Mouse (Mus musculus) embryonic facial prominence, embryonic 11.5 days (tissue): Measurements from ENCODE around the gene Atp11a. TPM values are rescaled to one million over a fixed set of nuclear protein-coding genes. Genes with fewer than 3 reads are reported as not detected.

Source experiments
- ATAC-seq: fragments of 200-750 bp; cut with Nextera tagmentation; replicated peaks from 2 replicates; pipeline ENCODE4 v1.8.0; 2017; ENCODE audit warnings: low read depth; ENCODE audit not compliant: insufficient number of reproducible peaks, low FRiP score, low TSS enrichment
- DNase-seq: peaks from one replicate; pipeline ENCODE4 v3.0.0-alpha.2; 2015; ENCODE audit warnings: low spot score
- H3K27ac ChIP-seq: fragments of 300-500 bp; sonication (generic); replicated peaks from 2 replicates; pipeline ENCODE4 v1.5.1; 2014; ENCODE audit warnings: mild to moderate bottlenecking, low read depth, low read length, control low read depth
- H3K27me3 ChIP-seq: fragments of 300-500 bp; sonication (generic); 2 replicates; pipeline ENCODE4 v1.6.1; 2014; ENCODE audit warnings: mild to moderate bottlenecking, low read length, moderate library complexity, mixed read lengths; ENCODE audit not compliant: control insufficient read depth, insufficient read depth
- H3K36me3 ChIP-seq: fragments of 300-500 bp; sonication (generic); replicated peaks from 2 replicates; pipeline ENCODE4 v1.6.1; 2014; ENCODE audit warnings: low read depth, mild to moderate bottlenecking, low read length, moderate library complexity, mixed read lengths; ENCODE audit not compliant: control insufficient read depth, insufficient read depth
- H3K4me1 ChIP-seq: fragments of 300-500 bp; sonication (generic); 2 replicates; pipeline ENCODE4 v1.6.1; 2014; ENCODE audit warnings: low read length, mixed read lengths; ENCODE audit not compliant: control insufficient read depth, insufficient read depth
- H3K4me2 ChIP-seq: fragments of 300-500 bp; sonication (generic); 2 replicates; pipeline ENCODE4 v1.6.1; 2014; ENCODE audit warnings: low read depth, mild to moderate bottlenecking, control low read depth, low read length, moderate library complexity
- H3K4me3 ChIP-seq: fragments of 300-500 bp; sonication (generic); 2 replicates; pipeline ENCODE4 v1.5.1; 2014; ENCODE audit warnings: low read depth, low read length, control low read depth
- H3K9ac ChIP-seq: fragments of 300-500 bp; sonication (generic); replicated peaks from 2 replicates; pipeline ENCODE4 v1.6.1; 2014; ENCODE audit warnings: mild to moderate bottlenecking, control low read depth, low read length
- H3K9me3 ChIP-seq: fragments of 300-500 bp; sonication (generic); replicated peaks from 2 replicates; pipeline ENCODE4 v1.6.1; 2016; ENCODE audit warnings: mild to moderate bottlenecking, low read length, inconsistent platforms, mixed read lengths; ENCODE audit not compliant: control insufficient read depth
- WGBS: fragments of 180-500 bp; shearing (Covaris S2); extraction: QIAGEN DNeasy Blood & Tissue Kit; methylation state at CpG from one replicate; pipeline ENCODE4 v1.1.7; 2014; 5-methylcytosine and 5-hydroxymethylcytosine counted together
- polyA plus RNA-seq: library from polyadenylated mRNA; unstranded; fragments of >200 nt; fragmentation: Nextera tagmentation; extraction: Ambion mirVana; gene quantifications from 2 replicates; pipeline ENCODE4 v1.2.1, GENCODE M21; 2014

Gene Atp11a
- polyA plus RNA-seq, 1 experiment from 2014 or later = 11.6 TPM

DNA sequence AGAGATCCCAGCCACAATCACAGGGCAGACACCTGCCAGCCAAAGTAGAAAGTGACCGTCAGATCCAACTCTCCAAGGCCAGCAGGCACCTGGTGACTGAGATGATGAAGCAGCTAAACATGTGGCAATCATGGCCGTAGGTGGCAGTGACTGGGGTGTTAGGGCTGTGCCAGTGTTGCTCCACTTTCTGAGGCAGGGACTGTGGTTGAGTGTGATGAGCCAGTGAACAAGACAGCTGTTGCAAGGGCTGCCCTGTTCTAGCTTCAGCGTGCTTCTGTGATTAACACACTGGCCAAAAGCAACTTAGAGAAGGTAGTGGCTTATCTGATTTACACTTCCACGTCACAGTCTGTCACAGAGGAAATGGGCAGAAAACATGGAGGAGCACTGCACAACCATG is 13.4 kb upstream of the Atp11a start:
- DNase-seq = no peak
- Histone ChIP-seq H3K9ac (no peak overlapping the region), H3K4me2 (no peak overlapping the region), H3K4me1 (no peaks in the 10 kb centered on the region), H3K4me3 (no peak overlapping the region), H3K9me3 (no peaks in the 10 kb centered on the region), H3K36me3 (no peaks in the 10 kb centered on the region), H3K27ac (no peak overlapping the region), H3K27me3 (no peaks in the 10 kb centered on the region)
- WGBS = 92% methylated on average over 4 of the region's 4 CpGs
- no peak for ATAC-seq

DNA sequence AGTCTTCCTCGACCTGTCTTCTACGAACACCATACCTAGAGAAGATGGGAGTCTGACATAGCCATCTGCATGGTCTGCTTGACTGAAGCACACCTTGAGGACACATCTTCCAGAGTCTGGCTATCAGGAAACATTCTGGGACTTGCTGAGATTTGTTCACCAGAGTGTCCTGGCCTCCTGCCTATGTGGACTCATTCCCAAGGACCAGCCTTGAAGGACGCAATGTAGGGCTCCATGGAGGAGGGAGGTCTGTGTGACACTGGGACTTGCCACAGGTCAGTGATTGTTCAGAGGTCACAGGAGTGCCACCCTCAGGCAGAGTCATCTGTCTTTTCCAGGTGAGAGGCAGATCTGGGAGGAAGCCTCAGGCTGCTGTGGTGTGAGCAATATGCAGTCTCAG is 8.6 kb upstream of the Atp11a start:
- Histone ChIP-seq H3K4me2 (no peak overlapping the region), H3K9ac (no peak overlapping the region), H3K4me3 (no peak overlapping the region), H3K27ac (no peak overlapping the region), H3K36me3 (no peaks in the 10 kb centered on the region), H3K4me1 (no peaks in the 10 kb centered on the region), H3K9me3 (no peaks in the 10 kb centered on the region), H3K27me3 (no peaks in the 10 kb centered on the region)
- ATAC-seq = no peak
- no peak for DNase-seq
- WGBS = 89% methylated on average over 3 of the region's 3 CpGs

DNA sequence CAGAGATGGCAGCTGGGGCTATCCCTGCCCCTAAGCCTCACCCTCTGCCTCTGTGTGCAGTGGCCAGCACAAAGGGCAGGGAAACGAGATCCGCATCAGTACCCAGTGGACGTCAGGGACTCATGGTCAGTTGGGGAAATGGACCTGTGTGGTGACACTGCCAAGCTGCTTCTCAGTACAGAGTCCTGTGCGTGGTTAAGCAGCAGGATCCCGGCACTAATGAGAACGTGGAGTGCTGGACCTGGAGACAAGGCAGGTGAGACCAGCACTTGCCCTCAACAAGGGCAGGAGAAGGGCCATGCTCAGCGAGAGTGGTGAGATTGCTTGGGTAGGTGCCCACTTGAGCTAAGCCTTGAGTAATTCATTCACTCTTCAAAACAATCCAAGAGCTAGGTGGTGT is 7.7 kb upstream of the Atp11a start:
- 79% methylated on average over 7 of the region's 7 CpGs for WGBS
- Histone ChIP-seq H3K9me3 (no peaks in the 10 kb centered on the region), H3K27ac (no peak overlapping the region), H3K36me3 (no peaks in the 10 kb centered on the region), H3K27me3 (no peaks in the 10 kb centered on the region), H3K4me2 (no peak overlapping the region), H3K9ac (no peak overlapping the region), H3K4me3 (no peak overlapping the region), H3K4me1 (no peaks in the 10 kb centered on the region)
- DNase-seq = no peak
- ATAC-seq = no peak

GRCm38 (mm10) chr8:12753054-12753453 is 3.8 kb upstream of the Atp11a start:
- ATAC-seq = no peak
- WGBS = 57% methylated on average over 6 of the region's 6 CpGs
- no peak for DNase-seq
- no peak overlapping the region for H3K27ac ChIP-seq
- H3K36me3 ChIP-seq = no peaks in the 10 kb centered on the region
- no peak overlapping the region for H3K9ac ChIP-seq
- no peak overlapping the region for H3K4me3 ChIP-seq
- no peaks in the 10 kb centered on the region for H3K4me1 ChIP-seq
- no peak overlapping the region for H3K4me2 ChIP-seq
- no peaks in the 10 kb centered on the region for H3K27me3 ChIP-seq
- no peaks in the 10 kb centered on the region for H3K9me3 ChIP-seq

GRCm38 (mm10) chr8:12754115-12754514 is 2.7 kb upstream of the Atp11a start:
- Histone ChIP-seq H3K36me3 (no peaks in the 10 kb centered on the region), H3K9me3 (no peaks in the 10 kb centered on the region), H3K4me3 (no peak overlapping the region), H3K27ac (no peak overlapping the region), H3K9ac (no peak overlapping the region), H3K4me1 (no peaks in the 10 kb centered on the region), H3K4me2 (no peak overlapping the region), H3K27me3 (no peaks in the 10 kb centered on the region)
- WGBS = 76% methylated on average over 5 of the region's 5 CpGs
- no peak for DNase-seq
- no peak for ATAC-seq

GRCm38 (mm10) chr8:12755312-12755711 is 1.5 kb upstream of the Atp11a start:
- ATAC-seq (no peak), DNase-seq (peak; percentile 24)
- Histone ChIP-seq H3K9me3 (no peaks in the 10 kb centered on the region), H3K4me3 (no peak overlapping the region), H3K4me2 (no peak overlapping the region), H3K27ac (no peak overlapping the region), H3K9ac (no peak overlapping the region), H3K27me3 (no peaks in the 10 kb centered on the region), H3K36me3 (no peaks in the 10 kb centered on the region), H3K4me1 (no peaks in the 10 kb centered on the region)
- 59% methylated on average over 2 of the region's 2 CpGs for WGBS

GRCm38 (mm10) chr8:12755826-12756225 is 988 bp upstream of the Atp11a start:
- Histone ChIP-seq H3K27me3 (no peaks in the 10 kb centered on the region), H3K36me3 (no peaks in the 10 kb centered on the region), H3K4me1 (no peaks in the 10 kb centered on the region), H3K9me3 (no peaks in the 10 kb centered on the region), H3K27ac (no peak overlapping the region), H3K4me2 (no peak overlapping the region), H3K9ac (no peak overlapping the region), H3K4me3 (no peak overlapping the region)
- 82% methylated on average over 5 of the region's 5 CpGs for WGBS
- no peak for DNase-seq
- ATAC-seq = no peak

DNA sequence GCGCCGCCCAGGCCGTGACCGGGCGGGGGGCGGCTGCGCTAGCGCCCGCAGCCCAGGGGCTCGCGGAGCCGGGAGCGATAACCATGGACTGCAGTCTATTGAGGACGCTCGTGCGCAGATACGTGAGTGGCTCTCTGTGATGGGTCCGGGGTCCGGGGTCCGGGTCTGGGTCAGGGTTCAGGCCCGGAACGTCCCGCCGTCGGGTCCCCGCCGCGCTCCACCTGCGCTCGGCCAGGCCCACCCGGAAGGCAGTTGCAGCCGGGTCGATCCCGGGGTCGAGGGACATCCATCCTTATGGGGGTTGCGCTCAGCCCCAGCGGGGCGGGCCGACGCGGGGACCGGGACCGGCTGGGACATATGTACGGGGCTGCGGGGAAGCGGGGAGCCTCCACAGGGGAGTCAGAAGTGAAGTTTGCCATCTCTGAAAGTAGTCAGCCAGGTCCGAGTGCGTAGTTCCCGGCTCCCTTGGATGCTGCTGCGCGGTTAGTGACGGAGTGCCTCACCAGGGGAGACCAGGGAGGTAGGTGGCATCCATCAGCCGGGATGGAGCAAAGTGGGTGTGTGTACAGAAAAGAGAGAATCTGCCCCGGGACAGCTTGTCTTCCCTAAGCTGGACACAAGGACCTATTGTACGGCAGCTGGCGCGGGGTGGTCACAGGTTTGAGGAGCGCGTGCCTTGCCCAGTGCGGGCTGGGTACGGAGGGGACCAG is 572 bp downstream of the Atp11a start:
- peak overlapping the region; percentile 91 for H3K9ac ChIP-seq
- ATAC-seq (peak; percentile 63), DNase-seq (peak; percentile 36)
- H3K9me3 ChIP-seq = no peaks in the 10 kb centered on the region
- no peaks in the 10 kb centered on the region for H3K27me3 ChIP-seq
- H3K4me1 ChIP-seq = no peaks in the 10 kb centered on the region
- H3K4me2 ChIP-seq = peak overlapping the region; percentile 61
- no peak overlapping the region for H3K27ac ChIP-seq
- peak overlapping the region; percentile 61 for H3K4me3 ChIP-seq
- WGBS = under 1% methylated on average over 50 of the region's 61 CpGs
- H3K36me3 ChIP-seq = no peaks in the 10 kb centered on the region
